Mouse (Mus musculus): ENCODE results near the gene Chd9. TPM values are rescaled to one million over a fixed set of nuclear protein-coding genes. Genes with fewer than 3 reads are reported as not detected.

Chd9 gene
- total RNA-seq, 1 experiment from 2014 or later: 78.7 TPM

GRCm38 (mm10) chr8:90976960-90977371 is 148.8 kb downstream of the Chd9 start:
- DNase-seq: no peak

GRCm38 (mm10) chr8:90978720-90979119 is 150.6 kb downstream of the Chd9 start:
- no peak for DNase-seq

- DNase-seq: no peak
Observed at GRCm38 (mm10) chr8:90979295-90979694, 151.1 kb downstream of the Chd9 start.

- no peak for DNase-seq
Observed at GRCm38 (mm10) chr8:90982087-90982486, 153.9 kb downstream of the Chd9 start.

GRCm38 (mm10) chr8:91019726-91020125 is 191.6 kb downstream of the Chd9 start:
- DNase-seq: peak; percentile 70

- no peak for DNase-seq
Observed at GRCm38 (mm10) chr8:91034417-91034816, 206.3 kb downstream of the Chd9 start.

- DNase-seq: no peak
Observed at GRCm38 (mm10) chr8:91036905-91037304, 208.8 kb downstream of the Chd9 start.

- no peak for DNase-seq
Observed at GRCm38 (mm10) chr8:91038637-91039036, 210.5 kb downstream of the Chd9 start.

- DNase-seq: no peak
Observed at GRCm38 (mm10) chr8:91046370-91046769, 218.2 kb downstream of the Chd9 start.

- peak; percentile 77 for DNase-seq
Observed at GRCm38 (mm10) chr8:91051037-91051436, 222.9 kb downstream of the Chd9 start.

GRCm38 (mm10) chr8:91054418-91054817 is 226.3 kb downstream of the Chd9 start:
- no peak for DNase-seq

- no peak for DNase-seq
Observed at GRCm38 (mm10) chr8:91056848-91057247, 228.7 kb downstream of the Chd9 start.

GRCm38 (mm10) chr8:91059086-91059578 is 231.0 kb downstream of the Chd9 start:
- no peak for DNase-seq

GRCm38 (mm10) chr8:91059884-91060510 is 231.8 kb downstream of the Chd9 start:
- no peak for DNase-seq

GRCm38 (mm10) chr8:91060555-91061471 is 232.7 kb downstream of the Chd9 start:
- DNase-seq: no peak

- DNase-seq: no peak
Observed at GRCm38 (mm10) chr8:91065179-91065578, 237.0 kb downstream of the Chd9 start.

- DNase-seq: peak; percentile 18
Observed at GRCm38 (mm10) chr8:91069407-91069806, 241.3 kb downstream of the Chd9 start.

- DNase-seq: peak; percentile 92
Observed at GRCm38 (mm10) chr8:91069834-91070233, 241.7 kb downstream of the Chd9 start, which contains the start of gene Rbl2. Rbl2 (plus strand) TSS chr8:91070057.

- peak; percentile 68 for DNase-seq
Observed at GRCm38 (mm10) chr8:91070275-91070859, 242.2 kb downstream of the Chd9 start.

- DNase-seq: no peak
Observed at GRCm38 (mm10) chr8:91077077-91077867, 249.1 kb downstream of the Chd9 start.

GRCm38 (mm10) chr8:91079678-91080077 is 251.5 kb downstream of the Chd9 start:
- DNase-seq: no peak

GRCm38 (mm10) chr8:91081911-91082310 is 253.8 kb downstream of the Chd9 start:
- no peak for DNase-seq
